Mouse (Mus musculus) MEL (cell line): ENCODE data around the gene Msx3.

Experiments
- CTCF ChIP-seq, 3 experiments: IDR thresholded peaks in 2 of 3; conservative IDR thresholded peaks in 1 of 3; 2 replicates each; pipeline ENCODE4 v1.5.1; 2011 to 2012; ENCODE audit warnings: low read length in 3 of 3, low read depth in 2 of 3, mild to moderate bottlenecking in 2 of 3, improper control_type of control experiment in 1 of 3, inconsistent platforms in 1 of 3, mixed read lengths in 1 of 3, moderate library complexity in 1 of 3; ENCODE audit not compliant: control insufficient read depth in 1 of 3, insufficient read depth in 1 of 3, poor library complexity in 1 of 3, severe bottlenecking in 1 of 3
- EP300 ChIP-seq, 2 experiments: IDR thresholded peaks; 2 replicates each; pipeline ENCODE4 v1.6.1; 2011; ENCODE audit warnings: improper control_type of control experiment in 2 of 2, low read length in 2 of 2, low read depth in 1 of 2, mild to moderate bottlenecking in 1 of 2
- GATA1 ChIP-seq: IDR thresholded peaks from 2 replicates; pipeline ENCODE4 v1.6.1; 2011; ENCODE audit warnings: low read depth, low read length, improper control_type of control experiment
- HCFC1 ChIP-seq: IDR thresholded peaks from 2 replicates; pipeline ENCODE4 v1.6.1; 2012; ENCODE audit warnings: low read depth, mild to moderate bottlenecking, inconsistent platforms, low read length, improper control_type of control experiment, moderate library complexity
- KAT2A ChIP-seq: conservative IDR thresholded peaks from 2 replicates; pipeline ENCODE4 v1.6.1; 2012; ENCODE audit warnings: low read depth, low read length, improper control_type of control experiment, inconsistent platforms
- MAFK ChIP-seq: IDR thresholded peaks from 2 replicates; pipeline ENCODE4 v1.6.1; 2011; ENCODE audit warnings: low read depth, mild to moderate bottlenecking, low read length, improper control_type of control experiment, borderline replicate concordance
- MXI1 ChIP-seq: IDR thresholded peaks from 2 replicates; pipeline ENCODE4 v1.6.1; 2011; ENCODE audit warnings: mild to moderate bottlenecking, low read depth, low read length, improper control_type of control experiment
- MYB ChIP-seq: IDR thresholded peaks from 2 replicates; pipeline ENCODE4 v1.6.1; 2011; ENCODE audit warnings: mild to moderate bottlenecking, low read depth, low read length, improper control_type of control experiment
- POLR2A ChIP-seq, 2 experiments: IDR thresholded peaks; 2 replicates each; pipeline ENCODE4 v1.6.1; 2011 to 2012; ENCODE audit warnings: low read length in 2 of 2, mild to moderate bottlenecking in 2 of 2, control low read depth in 1 of 2, improper control_type of control experiment in 1 of 2, low read depth in 1 of 2, moderate library complexity in 1 of 2; ENCODE audit not compliant: control insufficient read depth in 1 of 2, insufficient read depth in 1 of 2, poor library complexity in 1 of 2
- RCOR1 ChIP-seq: IDR thresholded peaks from 2 replicates; pipeline ENCODE4 v1.6.1; 2012; ENCODE audit warnings: low read depth, mild to moderate bottlenecking, inconsistent platforms, low read length, improper control_type of control experiment
- SIN3A ChIP-seq: IDR thresholded peaks from 2 replicates; pipeline ENCODE4 v1.6.1; 2012; ENCODE audit warnings: low read length, improper control_type of control experiment, inconsistent platforms

DNA sequence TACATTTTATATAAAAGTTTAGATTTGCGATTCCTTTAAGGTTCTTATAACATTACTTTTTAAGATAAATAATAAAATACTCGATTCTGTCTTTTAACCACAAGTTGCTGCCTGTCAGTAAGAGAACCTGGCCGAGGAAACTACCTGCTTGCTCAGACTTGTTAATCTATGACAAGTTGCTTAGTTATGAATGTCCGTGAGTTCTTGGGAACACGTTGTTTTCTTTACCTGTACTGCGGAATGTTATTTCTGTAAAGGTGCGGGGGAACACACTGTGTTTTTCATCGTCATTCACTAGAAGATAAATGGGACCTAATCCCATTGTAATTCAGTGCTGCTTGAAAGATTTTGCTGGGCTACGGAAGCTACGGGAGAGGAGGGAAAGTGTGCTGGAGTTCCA, 41.7 kb upstream of the Msx3 start:
- TF ChIP-seq SIN3A (no peak), MYB (no peak), MXI1 (no peak), KAT2A (no peak), MAFK (no peak), CTCF (IDR thresholded peaks at IDR 0.05 in 2 of 3, conservative IDR thresholded peaks at IDR 0.05 in 1 of 3; ENCODE audit: control insufficient read depth in 1 of 3, insufficient read depth in 1 of 3, low read depth in 2 of 3, low read length in 3 of 3, poor library complexity in 1 of 3, severe bottlenecking in 1 of 3) (no peak), EP300 (IDR thresholded peaks at IDR 0.05; ENCODE audit: low read depth in 1 of 2, low read length in 2 of 2) (no peak), POLR2A (IDR thresholded peaks at IDR 0.05; ENCODE audit: control insufficient read depth in 1 of 2, insufficient read depth in 1 of 2, low read depth in 1 of 2, low read length in 2 of 2, poor library complexity in 1 of 2) (no peak), HCFC1 (no peak), RCOR1 (no peak), GATA1 (no peak)
